Mouse (Mus musculus) embryonic fibroblast, embryonic 13.5 days (primary cell): Measurements from ENCODE around the gene Chst15.

Source experiments
- CTCF ChIP-seq: IDR thresholded peaks from 2 replicates; pipeline ENCODE4 v1.5.1; 2011; ENCODE audit warnings: mild to moderate bottlenecking, control low read depth, low read length, moderate library complexity, borderline replicate concordance; ENCODE audit not compliant: insufficient read depth
- POLR2A ChIP-seq: IDR thresholded peaks from 2 replicates; pipeline ENCODE4 v1.6.1; 2011; ENCODE audit warnings: low read depth, mild to moderate bottlenecking, control low read depth, low read length, moderate library complexity

DNA sequence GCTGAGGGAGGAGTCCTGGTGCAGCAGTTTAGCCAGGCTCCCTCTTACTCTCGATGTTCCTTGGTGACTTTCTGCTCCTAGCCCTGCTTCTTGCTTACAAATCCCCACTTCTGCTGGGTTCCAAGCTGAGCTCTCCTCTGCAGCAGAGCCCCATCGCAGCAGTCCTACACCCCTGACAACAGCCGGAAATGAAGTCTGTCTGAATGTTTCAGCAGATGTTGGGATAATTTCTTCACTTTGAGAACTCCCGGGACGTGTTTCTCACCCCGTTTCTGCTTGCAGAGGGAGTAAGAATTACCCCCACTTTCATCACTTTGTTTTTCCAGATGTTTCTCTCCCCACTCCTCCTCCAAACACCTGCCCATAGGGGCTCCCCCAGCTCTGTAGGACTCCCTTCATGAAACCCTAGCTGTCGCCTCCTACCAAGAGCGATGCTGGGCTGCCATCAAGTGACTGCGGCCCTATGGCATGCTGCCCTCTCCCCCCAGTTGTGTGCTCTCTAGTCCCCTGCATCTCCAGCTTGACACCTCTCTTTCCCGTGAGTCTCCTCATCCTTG, 67.4 kb downstream of the Chst15 start:
- TF ChIP-seq CTCF (no peak), POLR2A (no peak)
